Mouse (Mus musculus) embryonic facial prominence, embryonic 14.5 days (tissue): Measurements from ENCODE around the gene Dab1. TPM values are rescaled to one million over a fixed set of nuclear protein-coding genes. Genes with fewer than 3 reads are reported as not detected.
A peak's percentile ranks its signal among the peaks of the same experiment; 100 is the strongest.

Experiments
- ATAC-seq: fragments of 200-750 bp; cut with Nextera tagmentation; 2 replicates; pipeline ENCODE4 v1.8.0; 2017; ENCODE audit warnings: low read depth, moderate number of reproducible peaks, moderate TSS enrichment
- DNase-seq: peaks from one replicate; pipeline ENCODE4 v3.0.0-alpha.2; 2015; ENCODE audit warnings: low spot score
- H3K27ac ChIP-seq: fragments of 300-500 bp; sonication (generic); replicated peaks from 2 replicates; pipeline ENCODE4 v1.5.1; 2014; ENCODE audit warnings: low read depth, mild to moderate bottlenecking, low read length, moderate library complexity
- H3K27me3 ChIP-seq: fragments of 300-500 bp; sonication (generic); replicated peaks from 2 replicates; pipeline ENCODE4 v1.6.1; 2014; ENCODE audit warnings: low read length; ENCODE audit not compliant: control insufficient read depth, insufficient read depth
- H3K36me3 ChIP-seq: fragments of 300-500 bp; sonication (generic); 2 replicates; pipeline ENCODE4 v1.6.1; 2014; ENCODE audit warnings: low read length, mixed read lengths; ENCODE audit not compliant: control insufficient read depth, insufficient read depth
- H3K4me1 ChIP-seq: fragments of 300-500 bp; sonication (generic); 2 replicates; pipeline ENCODE4 v1.6.1; 2014; ENCODE audit warnings: antibody characterized with exemption, low read length; ENCODE audit not compliant: control insufficient read depth, insufficient read depth
- H3K4me2 ChIP-seq: fragments of 300-500 bp; sonication (generic); 2 replicates; pipeline ENCODE4 v1.6.1; 2014; ENCODE audit warnings: low read depth, mild to moderate bottlenecking, low read length, moderate library complexity, mixed read lengths
- H3K4me3 ChIP-seq: fragments of 300-500 bp; sonication (generic); 2 replicates; pipeline ENCODE4 v1.5.1; 2014; ENCODE audit warnings: low read depth, mild to moderate bottlenecking, low read length
- H3K9ac ChIP-seq: fragments of 300-500 bp; sonication (generic); 2 replicates; pipeline ENCODE4 v1.6.1; 2014; ENCODE audit warnings: low read depth, mild to moderate bottlenecking, low read length, moderate library complexity, mixed read lengths
- H3K9me3 ChIP-seq: fragments of 300-500 bp; sonication (generic); 2 replicates; pipeline ENCODE4 v1.6.1; 2016; ENCODE audit warnings: low read length; ENCODE audit not compliant: control insufficient read depth
- WGBS: fragments of 180-500 bp; shearing (Covaris S2); extraction: QIAGEN DNeasy Blood & Tissue Kit; methylation state at CpG from one replicate; pipeline ENCODE4 v1.1.7; 2014; 5-methylcytosine and 5-hydroxymethylcytosine counted together
- polyA plus RNA-seq: library from polyadenylated mRNA; unstranded; fragments of >200 nt; fragmentation: Nextera tagmentation; extraction: Ambion mirVana; gene quantifications from 2 replicates; pipeline ENCODE4 v1.2.1, GENCODE M21; 2014

Dab1 gene
- polyA plus RNA-seq, 1 experiment from 2014 or later, result 7.5 TPM

GRCm38 (mm10) chr4:103922431-103922931, 303.3 kb downstream of the Dab1 start:
- no peak overlapping the region for H3K4me2 ChIP-seq
- H3K27me3 ChIP-seq, result no peaks in the 10 kb centered on the region
- H3K4me3 ChIP-seq, result no peak overlapping the region
- no peak overlapping the region for H3K27ac ChIP-seq
- WGBS, result 76% methylated on average over 3 of the region's 3 CpGs
- H3K36me3 ChIP-seq, result no peaks in the 10 kb centered on the region
- DNase-seq, result no peak
- no peak overlapping the region for H3K9ac ChIP-seq
- no peaks in the 10 kb centered on the region for H3K4me1 ChIP-seq
- no peaks in the 10 kb centered on the region for H3K9me3 ChIP-seq
- ATAC-seq, result no peak

GRCm38 (mm10) chr4:103926682-103927081, 307.5 kb downstream of the Dab1 start:
- H3K4me1 ChIP-seq, result no peaks in the 10 kb centered on the region
- 36% methylated on average over 5 of the region's 5 CpGs for WGBS
- H3K27me3 ChIP-seq, result no peaks in the 10 kb centered on the region
- H3K9me3 ChIP-seq, result no peaks in the 10 kb centered on the region
- H3K27ac ChIP-seq, result no peak overlapping the region
- H3K4me2 ChIP-seq, result no peak overlapping the region
- ATAC-seq (no peak; the same call in 1 of the 2 replicates), DNase-seq (peak; percentile 31)
- H3K4me3 ChIP-seq, result no peak overlapping the region
- no peak overlapping the region for H3K9ac ChIP-seq
- H3K36me3 ChIP-seq, result no peaks in the 10 kb centered on the region

GRCm38 (mm10) chr4:103929631-103930030, 310.5 kb downstream of the Dab1 start:
- no peak overlapping the region for H3K4me2 ChIP-seq
- no peaks in the 10 kb centered on the region for H3K4me1 ChIP-seq
- peak; percentile 26 for DNase-seq
- ATAC-seq, result no peak; the same call in 1 of the 2 replicates
- no peaks in the 10 kb centered on the region for H3K27me3 ChIP-seq
- no peak overlapping the region for H3K9ac ChIP-seq
- no peak overlapping the region for H3K4me3 ChIP-seq
- no peaks in the 10 kb centered on the region for H3K36me3 ChIP-seq
- H3K9me3 ChIP-seq, result no peaks in the 10 kb centered on the region
- no peak overlapping the region for H3K27ac ChIP-seq

DNA sequence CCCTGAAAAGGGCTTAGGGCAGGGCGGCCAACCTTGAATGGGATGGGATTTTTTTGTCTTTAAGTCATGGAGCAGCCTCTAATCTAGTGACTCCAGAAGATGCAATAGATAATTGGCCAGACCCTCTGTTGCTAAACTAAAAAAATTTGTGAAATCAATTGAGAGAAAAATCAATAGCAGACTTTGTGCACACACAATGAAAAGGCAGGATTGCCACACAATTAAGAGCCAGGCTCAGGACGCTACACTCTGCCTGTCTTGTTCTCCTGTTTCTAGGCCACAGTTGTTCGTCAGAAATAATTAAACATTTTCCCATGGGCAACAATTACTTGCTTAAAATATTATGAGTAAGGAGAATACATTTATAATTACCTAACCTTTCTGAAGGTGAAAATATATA, 315.2 kb downstream of the Dab1 start:
- Histone ChIP-seq H3K4me3 (no peak overlapping the region), H3K9me3 (no peaks in the 10 kb centered on the region), H3K36me3 (no peaks in the 10 kb centered on the region), H3K4me1 (no peaks in the 10 kb centered on the region), H3K9ac (no peak overlapping the region), H3K27me3 (no peaks in the 10 kb centered on the region), H3K4me2 (no peak overlapping the region), H3K27ac (no peak overlapping the region)
- no peak for DNase-seq
- ATAC-seq, result no peak
- 68% methylated on average over 3 of the region's 3 CpGs for WGBS

- no peak overlapping the region for H3K4me2 ChIP-seq
- H3K4me1 ChIP-seq, result no peaks in the 10 kb centered on the region
- no peaks in the 10 kb centered on the region for H3K27me3 ChIP-seq
- DNase-seq (no peak), ATAC-seq (no peak)
- H3K36me3 ChIP-seq, result no peaks in the 10 kb centered on the region
- H3K9me3 ChIP-seq, result no peaks in the 10 kb centered on the region
- no peak overlapping the region for H3K27ac ChIP-seq
- WGBS, result 78% methylated on average over 3 of the region's 3 CpGs
- no peak overlapping the region for H3K4me3 ChIP-seq
- no peak overlapping the region for H3K9ac ChIP-seq
These were observed 329.1 kb downstream of the Dab1 start for GRCm38 (mm10) chr4:103948255-103948654.

- H3K36me3 ChIP-seq, result no peaks in the 10 kb centered on the region
- no peaks in the 10 kb centered on the region for H3K27me3 ChIP-seq
- H3K27ac ChIP-seq, result no peak overlapping the region
- H3K9me3 ChIP-seq, result no peaks in the 10 kb centered on the region
- WGBS, result 35% methylated on average over 9 of the region's 9 CpGs
- no peak overlapping the region for H3K4me2 ChIP-seq
- no peak for ATAC-seq
- no peak overlapping the region for H3K4me3 ChIP-seq
- no peak overlapping the region for H3K9ac ChIP-seq
- peak; percentile 6 for DNase-seq
- no peaks in the 10 kb centered on the region for H3K4me1 ChIP-seq
These were observed 334.6 kb downstream of the Dab1 start for GRCm38 (mm10) chr4:103953652-103954220.

GRCm38 (mm10) chr4:103961134-103962049, 342.2 kb downstream of the Dab1 start:
- ATAC-seq (no peak), DNase-seq (peak; percentile 61)
- no peaks in the 10 kb centered on the region for H3K9me3 ChIP-seq
- H3K27ac ChIP-seq, result no peak overlapping the region
- no peaks in the 10 kb centered on the region for H3K36me3 ChIP-seq
- no peak overlapping the region for H3K4me2 ChIP-seq
- H3K9ac ChIP-seq, result no peak overlapping the region
- H3K4me1 ChIP-seq, result no peaks in the 10 kb centered on the region
- H3K27me3 ChIP-seq, result no peaks in the 10 kb centered on the region
- 71% methylated on average over 7 of the region's 7 CpGs for WGBS
- no peak overlapping the region for H3K4me3 ChIP-seq

GRCm38 (mm10) chr4:103969906-103970305, 350.7 kb downstream of the Dab1 start:
- no peak for DNase-seq

More at GRCm38 (mm10) chr4:103969906-103970305, 350.7 kb downstream of the Dab1 start:
- ATAC-seq, result no peak
- WGBS, result 77% methylated on average over 9 of the region's 9 CpGs
- Histone ChIP-seq H3K36me3 (no peaks in the 10 kb centered on the region), H3K4me1 (no peaks in the 10 kb centered on the region), H3K9ac (no peak overlapping the region), H3K9me3 (no peaks in the 10 kb centered on the region), H3K27me3 (no peaks in the 10 kb centered on the region), H3K4me3 (no peak overlapping the region), H3K4me2 (no peak overlapping the region), H3K27ac (no peak overlapping the region)
